Mouse (Mus musculus): ENCODE data around the gene Dusp3. TPM values are rescaled to one million over a fixed set of nuclear protein-coding genes. Genes with fewer than 3 reads are reported as not detected.

Dusp3 gene
- total RNA-seq, 1 experiment from 2014 or later, result 12.0 TPM

GRCm38 (mm10) chr11:101953441-101953840, 33.4 kb downstream of the Dusp3 start:
- ATAC-seq (ENCODE audit: extremely low read depth, insufficient number of reproducible peaks, low FRiP score, poor library complexity, severe bottlenecking), result no peak

GRCm38 (mm10) chr11:101952541-101953341, 34.1 kb downstream of the Dusp3 start:
- peak; percentile 35; the same call in 1 of the 2 replicates for ATAC-seq (ENCODE audit: extremely low read depth, insufficient number of reproducible peaks, low FRiP score, poor library complexity, severe bottlenecking)

GRCm38 (mm10) chr11:101950021-101950420, 36.8 kb downstream of the Dusp3 start:
- ATAC-seq (ENCODE audit: extremely low read depth, insufficient number of reproducible peaks, low FRiP score, poor library complexity, severe bottlenecking), result no peak

GRCm38 (mm10) chr11:101946525-101946924, 40.3 kb downstream of the Dusp3 start:
- ATAC-seq (ENCODE audit: extremely low read depth, insufficient number of reproducible peaks, low FRiP score, poor library complexity, severe bottlenecking), result no peak

GRCm38 (mm10) chr11:101943055-101943454, 43.8 kb downstream of the Dusp3 start:
- ATAC-seq (ENCODE audit: extremely low read depth, insufficient number of reproducible peaks, low FRiP score, poor library complexity, severe bottlenecking), result no peak

- ATAC-seq (ENCODE audit: extremely low read depth, insufficient number of reproducible peaks, low FRiP score, poor library complexity, severe bottlenecking), result no peak
Observed at GRCm38 (mm10) chr11:101937108-101937507, 49.7 kb downstream of the Dusp3 start.

- ATAC-seq (ENCODE audit: extremely low read depth, insufficient number of reproducible peaks, low FRiP score, poor library complexity, severe bottlenecking), result no peak
Observed at GRCm38 (mm10) chr11:101936421-101936820, 50.4 kb downstream of the Dusp3 start.

GRCm38 (mm10) chr11:101935743-101936142, 51.1 kb downstream of the Dusp3 start:
- no peak for ATAC-seq (ENCODE audit: extremely low read depth, insufficient number of reproducible peaks, low FRiP score, poor library complexity, severe bottlenecking)

- no peak for ATAC-seq (ENCODE audit: extremely low read depth, insufficient number of reproducible peaks, low FRiP score, poor library complexity, severe bottlenecking)
Observed at GRCm38 (mm10) chr11:101931978-101932377, 54.8 kb downstream of the Dusp3 start.

- ATAC-seq (ENCODE audit: extremely low read depth, insufficient number of reproducible peaks, low FRiP score, poor library complexity, severe bottlenecking), result no peak
Observed at GRCm38 (mm10) chr11:101928030-101928762, 58.6 kb downstream of the Dusp3 start.

GRCm38 (mm10) chr11:101926951-101927589, 59.7 kb downstream of the Dusp3 start:
- no peak for ATAC-seq (ENCODE audit: extremely low read depth, insufficient number of reproducible peaks, low FRiP score, poor library complexity, severe bottlenecking)

- ATAC-seq (ENCODE audit: extremely low read depth, insufficient number of reproducible peaks, low FRiP score, poor library complexity, severe bottlenecking), result no peak
Observed at GRCm38 (mm10) chr11:101925636-101926035, 61.2 kb downstream of the Dusp3 start.

GRCm38 (mm10) chr11:101924441-101924976, 62.3 kb downstream of the Dusp3 start:
- ATAC-seq (ENCODE audit: extremely low read depth, insufficient number of reproducible peaks, low FRiP score, poor library complexity, severe bottlenecking), result no peak

- no peak for ATAC-seq (ENCODE audit: extremely low read depth, insufficient number of reproducible peaks, low FRiP score, poor library complexity, severe bottlenecking)
Observed at GRCm38 (mm10) chr11:101923988-101924387, 62.8 kb downstream of the Dusp3 start.

- no peak for ATAC-seq (ENCODE audit: extremely low read depth, insufficient number of reproducible peaks, low FRiP score, poor library complexity, severe bottlenecking)
Observed at GRCm38 (mm10) chr11:101921361-101921952, 65.4 kb downstream of the Dusp3 start.

Measured in neutrophil, adult 5-6 weeks (primary cell).